Mouse (Mus musculus) hindbrain, embryonic 10.5 days (tissue): ENCODE measurements at regions not wholly inside any gene's neighbourhood (a gene's known extent, or its start where the extent isn't known, plus 50 kb on each side); places are given as distances from the start of the nearest gene placed in this dataset.
A peak's percentile ranks its signal among the peaks of the same experiment; 100 is the strongest.

Source experiments
- DNase-seq: peaks from one replicate; pipeline ENCODE4 v3.0.0-alpha.2; 2017; ENCODE audit warnings: low spot score
- H3K27ac ChIP-seq: fragments of 300-500 bp; sonication (generic); 2 replicates; pipeline ENCODE4 v1.5.1; 2016; ENCODE audit warnings: mild to moderate bottlenecking, moderate library complexity
- H3K27me3 ChIP-seq: fragments of 300-500 bp; sonication (generic); 2 replicates; pipeline ENCODE4 v1.6.1; 2016; ENCODE audit warnings: mild to moderate bottlenecking; ENCODE audit not compliant: poor library complexity, insufficient read depth, severe bottlenecking
- H3K36me3 ChIP-seq: fragments of 300-500 bp; sonication (generic); 2 replicates; pipeline ENCODE4 v1.6.1; 2016; ENCODE audit warnings: mild to moderate bottlenecking, moderate library complexity
- H3K4me1 ChIP-seq: fragments of 300-500 bp; sonication (generic); replicated peaks from 2 replicates; pipeline ENCODE4 v1.6.1; 2016; ENCODE audit warnings: mild to moderate bottlenecking
- H3K4me3 ChIP-seq: fragments of 300-500 bp; sonication (generic); 2 replicates; pipeline ENCODE4 v1.5.1; 2016; ENCODE audit warnings: mild to moderate bottlenecking, moderate library complexity
- H3K9me3 ChIP-seq: fragments of 300-500 bp; sonication (generic); 2 replicates; pipeline ENCODE4 v1.6.1; 2016; ENCODE audit warnings: mild to moderate bottlenecking, moderate library complexity
- WGBS: fragments of 180-500 bp; shearing (Covaris S2); methylation state at CpG from one replicate; pipeline ENCODE4 v1.1.7; 2016; 5-methylcytosine and 5-hydroxymethylcytosine counted together

DNA sequence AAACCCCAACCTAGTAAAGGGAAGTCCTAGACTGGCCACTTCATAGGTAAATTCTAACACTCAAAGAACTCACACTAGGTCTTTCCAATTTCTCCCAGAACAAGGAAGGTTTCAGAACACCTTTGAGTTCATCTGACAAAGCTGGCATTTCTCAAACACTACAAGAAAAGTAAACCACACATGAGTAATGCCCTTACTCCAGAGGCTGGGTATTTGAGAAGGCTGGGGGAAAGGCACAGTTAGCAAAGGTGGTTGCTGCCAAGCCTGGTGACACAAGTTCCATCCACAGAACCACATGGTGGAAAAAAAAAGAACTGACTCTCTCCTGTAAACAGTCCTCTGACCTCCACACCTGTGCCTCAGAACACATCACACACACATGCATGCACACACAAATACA, 111.9 kb upstream of the Ccnd1 start:
- DNase-seq, result no peak
- H3K27me3 ChIP-seq, result no peaks in the 10 kb centered on the region
- H3K36me3 ChIP-seq, result no peaks in the 10 kb centered on the region
- peaks cover 13% of the 10 kb centered on the region; the same call in 1 of the 2 replicates for H3K4me1 ChIP-seq
- H3K27ac ChIP-seq, result no peak overlapping the region
- peaks cover 9% of the 10 kb centered on the region; the same call in 1 of the 2 replicates for H3K9me3 ChIP-seq
- H3K4me3 ChIP-seq, result no peak overlapping the region

DNA sequence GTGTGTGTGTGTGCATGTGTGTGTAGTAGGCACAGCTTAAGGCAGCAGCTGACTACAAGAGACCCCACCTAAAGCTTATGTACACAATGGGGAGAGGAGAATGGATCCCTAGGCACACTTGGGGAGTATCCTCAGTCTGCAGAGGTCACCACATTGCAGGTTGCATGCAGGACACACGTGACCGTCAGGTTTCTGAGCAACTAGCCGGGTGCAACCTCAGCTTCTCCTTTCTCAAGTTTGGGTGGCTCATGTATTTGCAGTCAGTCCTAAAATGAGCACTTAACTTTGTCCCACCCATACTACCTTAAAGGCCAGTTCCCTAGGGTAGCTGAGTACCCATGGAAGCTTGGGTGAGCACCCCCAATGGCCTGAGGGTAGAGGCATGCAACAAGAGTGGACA, 111.0 kb upstream of the Ccnd1 start:
- Histone ChIP-seq H3K9me3 (peaks cover 9% of the 10 kb centered on the region; the same call in 1 of the 2 replicates), H3K27ac (no peak overlapping the region), H3K36me3 (no peaks in the 10 kb centered on the region), H3K4me3 (no peak overlapping the region), H3K4me1 (peaks cover 8% of the 10 kb centered on the region; the same call in 1 of the 2 replicates), H3K27me3 (no peaks in the 10 kb centered on the region)
- no peak for DNase-seq
- WGBS, result 90% methylated on average over 3 of the region's 3 CpGs

DNA sequence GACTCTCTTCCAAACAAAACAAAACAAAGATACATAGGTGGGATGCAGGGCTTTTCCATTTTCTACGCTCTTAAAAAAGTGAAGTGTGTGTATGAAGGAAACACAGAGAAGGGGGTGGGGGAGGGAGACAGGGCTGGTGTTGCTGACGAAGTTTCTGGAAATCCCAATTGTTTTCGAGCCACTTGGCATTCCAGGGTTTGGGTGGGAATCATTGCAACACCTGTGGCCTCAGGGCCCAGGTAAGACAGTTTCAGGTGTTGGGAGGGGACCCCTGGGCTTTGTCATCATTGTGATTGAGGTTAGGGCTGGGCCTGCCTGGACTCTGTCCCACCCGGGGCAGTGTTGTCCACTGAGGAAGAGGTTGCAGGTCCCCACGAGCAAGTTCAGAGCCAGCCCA, 108.8 kb upstream of the Ccnd1 start:
- Histone ChIP-seq H3K4me3 (no peak overlapping the region), H3K9me3 (no peaks in the 10 kb centered on the region), H3K36me3 (no peaks in the 10 kb centered on the region), H3K27ac (no peak overlapping the region; the same call in 1 of the 2 replicates), H3K4me1 (peaks cover 13% of the 10 kb centered on the region), H3K27me3 (no peaks in the 10 kb centered on the region)
- no peak for DNase-seq
- WGBS, result 83% methylated on average over 5 of the region's 5 CpGs

DNA sequence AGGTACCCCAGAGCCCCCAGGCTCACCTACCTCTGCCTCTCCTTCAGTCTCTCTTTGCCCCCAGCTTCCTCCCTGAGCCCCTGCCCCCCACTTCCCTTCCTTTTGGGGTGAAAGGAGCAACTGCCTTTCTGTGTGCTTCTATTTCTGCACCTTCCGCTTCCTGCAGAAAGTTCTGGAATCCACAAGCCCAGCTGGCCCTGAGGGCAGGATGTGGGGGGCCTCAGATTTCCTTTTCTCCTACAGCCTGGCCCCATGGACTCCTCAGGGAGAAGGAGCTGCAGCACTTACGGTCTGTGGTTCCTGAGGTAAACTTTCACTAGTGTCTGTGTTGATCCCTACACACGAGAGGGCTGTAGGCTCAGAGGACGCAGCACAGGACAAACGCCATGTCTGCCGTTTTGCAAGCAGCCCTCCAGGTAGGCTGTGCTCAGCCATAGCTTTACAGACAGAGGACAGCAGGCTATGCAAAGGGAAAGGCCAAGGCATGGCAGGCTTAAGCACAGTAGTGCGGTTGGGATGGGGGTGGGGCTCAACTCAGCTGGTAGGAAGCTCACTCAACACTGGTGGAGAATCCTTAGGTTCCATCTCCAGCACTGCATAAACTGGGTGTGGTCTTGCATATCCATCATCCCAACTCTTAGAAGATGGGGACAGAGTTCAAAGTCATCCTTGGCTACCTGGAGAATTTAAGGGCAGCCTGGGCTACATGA, 108.2 kb upstream of the Ccnd1 start:
- Histone ChIP-seq H3K27me3 (no peaks in the 10 kb centered on the region), H3K9me3 (no peaks in the 10 kb centered on the region), H3K36me3 (no peaks in the 10 kb centered on the region), H3K27ac (peak overlapping the region; percentile 57), H3K4me3 (no peak overlapping the region), H3K4me1 (peaks cover 13% of the 10 kb centered on the region)
- WGBS, result 74% methylated on average over 7 of the region's 7 CpGs
- no peak for DNase-seq

DNA sequence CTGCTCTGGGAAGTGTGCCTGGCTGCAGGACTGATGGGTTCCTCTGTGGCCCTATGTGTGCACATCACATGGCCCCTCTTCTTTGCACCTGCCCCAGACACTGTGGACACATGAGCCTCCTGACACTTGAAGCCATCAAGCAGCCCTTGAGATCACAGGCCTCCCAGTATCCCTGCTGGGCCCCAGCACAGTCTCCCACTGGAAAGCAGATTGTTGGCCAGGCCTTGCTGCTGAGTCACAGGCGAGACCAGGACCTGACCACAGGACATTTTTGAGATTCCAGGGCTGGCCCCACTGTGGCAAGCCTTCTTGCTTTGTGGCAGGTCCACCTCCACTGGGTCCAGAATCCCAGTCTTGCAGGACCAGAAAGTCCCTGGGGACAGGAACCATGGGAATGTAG, 105.5 kb upstream of the Ccnd1 start:
- DNase-seq, result no peak
- Histone ChIP-seq H3K27ac (peak overlapping the region; percentile 53; the same call in 1 of the 2 replicates), H3K4me3 (no peak overlapping the region), H3K4me1 (peaks cover 13% of the 10 kb centered on the region), H3K9me3 (no peaks in the 10 kb centered on the region), H3K36me3 (no peaks in the 10 kb centered on the region), H3K27me3 (no peaks in the 10 kb centered on the region)
- 61% methylated on average over 1 of the region's 1 CpGs for WGBS

DNA sequence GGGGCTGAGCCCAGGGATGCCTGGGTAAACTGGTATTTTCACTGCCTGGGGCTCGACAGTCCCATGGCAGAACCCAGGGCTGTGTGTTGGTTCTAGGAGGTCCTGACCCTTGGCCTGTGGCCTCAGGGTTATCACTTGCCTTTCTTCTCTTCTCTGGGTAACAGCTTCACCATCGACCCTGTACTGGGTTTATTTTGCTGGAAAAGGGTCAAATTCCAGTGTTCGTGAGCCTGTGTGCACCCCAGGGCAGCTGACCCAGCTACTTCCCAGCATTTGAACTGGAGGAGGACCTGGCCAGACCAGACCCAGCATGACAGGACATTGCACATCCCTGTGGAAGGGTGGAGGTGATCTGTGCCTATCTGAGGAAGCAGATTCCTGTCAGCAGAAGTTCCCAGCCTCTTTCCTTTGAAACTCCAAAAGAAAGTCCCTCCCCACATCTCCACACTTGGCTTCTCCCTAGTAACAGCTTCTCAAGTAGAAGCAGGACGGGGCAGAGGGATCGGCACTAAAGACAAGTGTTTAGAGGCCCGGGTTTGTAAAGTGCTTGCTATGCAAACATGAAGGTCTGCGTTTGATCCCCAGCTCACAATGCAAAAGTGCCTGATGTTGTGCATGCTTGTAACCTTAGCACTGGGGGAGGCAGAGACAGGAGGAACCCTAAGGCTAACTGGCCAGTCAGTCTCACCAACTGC, 103.9 kb upstream of the Ccnd1 start:
- H3K9me3 ChIP-seq, result no peaks in the 10 kb centered on the region
- no peaks in the 10 kb centered on the region for H3K27me3 ChIP-seq
- 51% methylated on average over 7 of the region's 7 CpGs for WGBS
- DNase-seq, result no peak
- H3K4me1 ChIP-seq, result peaks cover 13% of the 10 kb centered on the region
- no peak overlapping the region for H3K4me3 ChIP-seq
- no peak overlapping the region for H3K27ac ChIP-seq
- H3K36me3 ChIP-seq, result no peaks in the 10 kb centered on the region

DNA sequence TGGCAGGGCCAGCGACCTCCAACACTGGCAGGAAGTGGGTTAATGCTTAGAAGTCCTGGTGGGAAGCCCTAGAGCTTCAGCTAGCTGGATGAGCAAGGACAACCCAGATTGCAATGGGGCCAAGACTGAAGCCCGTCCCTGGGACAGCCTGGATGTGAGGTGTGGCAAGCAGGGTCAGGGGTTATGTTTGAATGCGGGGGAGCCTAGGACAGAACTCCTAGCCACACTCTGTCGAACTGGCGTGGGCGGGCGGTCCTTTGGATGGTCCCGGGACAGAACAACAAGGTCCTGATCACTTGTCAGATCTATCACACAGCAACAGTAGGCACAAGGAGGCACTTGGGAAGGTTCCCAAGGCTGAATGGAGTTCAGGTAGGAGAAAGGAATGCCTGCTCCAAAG, 101.1 kb upstream of the Ccnd1 start:
- Histone ChIP-seq H3K4me1 (peaks cover 6% of the 10 kb centered on the region), H3K36me3 (no peaks in the 10 kb centered on the region)

DNA sequence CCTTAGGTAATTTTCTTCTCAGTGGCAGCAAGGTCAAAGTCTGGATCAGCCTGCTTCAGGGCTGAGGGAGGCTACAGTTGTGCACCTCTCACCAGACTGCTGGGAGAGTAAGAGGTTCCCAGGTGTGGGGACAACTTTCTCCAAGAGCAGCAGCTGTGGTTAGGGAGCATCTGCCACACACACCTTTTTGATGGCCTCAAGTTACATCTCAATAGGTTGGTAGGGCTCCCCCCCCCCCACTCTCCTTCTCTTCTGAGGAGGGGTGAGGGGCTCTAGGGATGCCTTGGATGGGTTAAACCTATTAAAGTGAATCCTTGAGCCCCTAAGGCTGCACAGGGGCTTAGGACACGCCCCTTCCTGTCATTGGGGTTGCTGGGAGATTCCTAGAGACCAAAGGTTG, 94.7 kb upstream of the Ccnd1 start:
- Histone ChIP-seq H3K9me3 (no peaks in the 10 kb centered on the region), H3K27ac (no peak overlapping the region), H3K4me3 (no peak overlapping the region), H3K27me3 (peaks cover 22% of the 10 kb centered on the region), H3K36me3 (no peaks in the 10 kb centered on the region), H3K4me1 (peaks cover 27% of the 10 kb centered on the region)
- DNase-seq, result no peak
- WGBS, result 59% methylated on average over 1 of the region's 1 CpGs

More for the DNA sequence above, 101.1 kb upstream of the Ccnd1 start:
- Histone ChIP-seq H3K9me3 (no peaks in the 10 kb centered on the region), H3K27ac (no peak overlapping the region), H3K27me3 (no peaks in the 10 kb centered on the region), H3K4me3 (no peak overlapping the region)
- no peak for DNase-seq
- WGBS, result 75% methylated on average over 8 of the region's 8 CpGs

DNA sequence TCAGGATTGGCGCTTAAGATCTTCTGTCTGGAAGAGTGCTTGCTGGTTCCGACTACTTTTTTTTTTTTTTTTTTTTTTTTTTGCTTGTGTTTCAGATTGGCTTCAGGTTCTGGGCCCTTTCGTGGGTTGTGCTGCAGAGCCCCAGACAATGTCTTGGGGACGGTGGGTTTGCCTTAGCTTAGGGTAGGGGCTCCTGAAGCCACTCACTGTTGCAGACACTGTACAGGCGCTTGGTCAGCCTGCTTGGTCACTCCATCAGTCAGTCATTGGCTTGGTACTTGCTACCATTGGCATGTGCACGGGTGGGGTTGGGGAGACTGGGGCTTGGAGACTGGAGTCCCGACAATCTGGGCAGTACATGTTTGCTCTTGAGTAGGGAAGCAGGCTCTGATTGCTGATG, 91.5 kb upstream of the Ccnd1 start:
- Histone ChIP-seq H3K4me1 (peaks cover 36% of the 10 kb centered on the region), H3K27ac (peak overlapping the region; percentile 89), H3K4me3 (peak overlapping the region; percentile 52), H3K36me3 (no peaks in the 10 kb centered on the region), H3K9me3 (no peaks in the 10 kb centered on the region), H3K27me3 (peaks cover 33% of the 10 kb centered on the region)
- 12% methylated on average over 7 of the region's 7 CpGs for WGBS
- no peak for DNase-seq

DNA sequence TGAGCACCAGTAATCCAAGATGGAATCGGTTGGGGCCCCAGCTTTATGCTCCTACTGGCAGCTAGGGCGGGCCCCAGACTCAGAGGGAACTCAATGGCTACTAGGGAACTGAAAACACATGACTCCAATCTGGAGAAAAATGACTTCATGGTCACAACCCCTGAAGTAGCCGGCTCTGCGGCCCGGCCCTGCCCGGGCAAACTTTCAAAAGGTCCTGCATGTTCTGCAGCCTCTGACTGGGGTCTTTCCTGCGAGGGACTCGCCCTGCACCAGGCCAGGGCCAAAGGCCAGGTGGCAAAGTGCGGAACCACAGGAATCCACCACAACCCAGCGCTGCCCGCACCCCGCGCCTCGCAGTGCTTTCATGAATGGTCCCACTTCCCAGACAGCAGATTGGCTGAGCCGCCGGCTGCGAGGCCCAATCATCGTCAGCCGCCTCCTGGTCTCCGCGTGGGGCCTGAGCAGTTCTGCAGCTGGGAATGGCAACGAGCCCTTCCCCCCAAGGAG, 91.0 kb upstream of the Ccnd1 start:
- peaks cover 39% of the 10 kb centered on the region for H3K4me1 ChIP-seq
- H3K27ac ChIP-seq, result peak overlapping the region; percentile 89
- H3K36me3 ChIP-seq, result no peaks in the 10 kb centered on the region
- WGBS, result 1% methylated on average over 22 of the region's 22 CpGs
- H3K4me3 ChIP-seq, result peak overlapping the region; percentile 52
- DNase-seq, result peak; percentile 92
- no peaks in the 10 kb centered on the region for H3K9me3 ChIP-seq
- peaks cover 33% of the 10 kb centered on the region for H3K27me3 ChIP-seq

DNA sequence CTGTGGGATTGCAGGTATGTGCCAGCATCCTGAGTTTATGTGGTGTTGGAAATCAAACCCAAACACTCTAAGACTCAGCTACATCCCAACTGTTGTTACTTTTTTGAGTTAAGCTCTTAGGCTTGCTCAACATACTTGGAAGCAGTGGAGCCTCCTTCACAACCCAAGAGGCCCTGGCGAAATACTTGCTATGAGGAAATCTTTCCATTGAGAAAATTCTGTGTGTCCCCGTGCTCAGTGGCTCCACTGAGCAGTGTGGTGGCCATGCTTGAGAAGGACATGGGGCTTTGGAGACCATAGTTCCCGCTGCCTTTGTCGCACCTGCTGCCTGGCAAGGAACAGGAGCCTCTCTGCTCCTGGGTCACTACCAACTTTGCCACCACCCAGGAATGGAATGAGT, 89.9 kb upstream of the Ccnd1 start:
- DNase-seq, result no peak
- Histone ChIP-seq H3K9me3 (no peaks in the 10 kb centered on the region), H3K4me1 (peaks cover 47% of the 10 kb centered on the region), H3K4me3 (no peak overlapping the region), H3K27me3 (peaks cover 33% of the 10 kb centered on the region), H3K36me3 (no peaks in the 10 kb centered on the region), H3K27ac (no peak overlapping the region; the same call in 1 of the 2 replicates)
- WGBS, result 88% methylated on average over 4 of the region's 4 CpGs

DNA sequence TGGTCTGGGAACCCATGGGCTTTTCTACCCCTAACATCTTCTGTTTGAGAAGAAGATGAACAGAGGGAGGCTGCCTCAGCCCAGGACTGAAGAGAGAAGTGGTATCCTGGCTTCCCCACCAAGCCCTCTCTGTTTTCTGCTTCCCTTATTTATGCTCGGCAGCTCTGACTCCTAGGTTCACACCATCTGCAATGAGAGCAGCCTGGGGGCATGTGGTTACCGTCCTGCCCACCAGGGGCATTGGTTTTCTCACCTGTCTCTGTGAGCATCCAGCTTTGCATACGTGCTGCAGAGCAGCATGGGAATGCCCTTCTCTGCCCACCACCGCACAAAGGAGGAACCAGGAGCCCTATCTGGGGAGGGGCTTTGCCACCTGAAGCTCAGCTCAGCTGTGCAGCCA, 89.4 kb upstream of the Ccnd1 start:
- Histone ChIP-seq H3K36me3 (no peaks in the 10 kb centered on the region), H3K4me3 (no peak overlapping the region), H3K27me3 (peaks cover 33% of the 10 kb centered on the region), H3K4me1 (peaks cover 47% of the 10 kb centered on the region), H3K27ac (no peak overlapping the region), H3K9me3 (no peaks in the 10 kb centered on the region)
- 43% methylated on average over 4 of the region's 4 CpGs for WGBS
- no peak for DNase-seq

DNA sequence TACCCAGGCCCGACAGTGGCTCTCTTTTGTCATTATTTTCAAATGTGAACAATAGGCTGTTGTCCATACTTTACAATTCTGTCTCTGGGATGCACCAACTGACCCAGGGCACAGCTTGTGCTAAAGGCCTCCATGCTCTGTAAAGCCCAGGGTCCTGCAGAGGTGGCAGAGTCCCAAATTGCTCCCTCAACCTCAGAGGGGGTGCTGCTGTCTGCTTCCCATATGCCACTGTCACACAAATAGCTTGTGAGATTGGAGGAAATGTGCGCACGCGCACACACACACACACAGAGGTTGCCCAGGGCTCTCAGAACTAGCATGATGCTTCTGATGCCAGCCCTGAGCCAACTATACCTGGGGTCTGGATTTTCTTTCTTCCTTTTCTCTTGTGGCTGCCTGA, 87.3 kb upstream of the Ccnd1 start:
- Histone ChIP-seq H3K4me3 (no peak overlapping the region), H3K27ac (peak overlapping the region; percentile 50; the same call in 1 of the 2 replicates), H3K9me3 (no peaks in the 10 kb centered on the region), H3K4me1 (peaks cover 45% of the 10 kb centered on the region), H3K27me3 (peaks cover 23% of the 10 kb centered on the region), H3K36me3 (no peaks in the 10 kb centered on the region)
- DNase-seq, result no peak
- WGBS, result 80% methylated on average over 4 of the region's 4 CpGs
